Mouse (Mus musculus): ENCODE results near the gene Tpd52l1.
"Not testable (repeated sequence)": the region's sequence is repeated elsewhere in the genome, so short reads cannot be mapped to it uniquely, and the experiment has no call there.

Tpd52l1 gene

DNA sequence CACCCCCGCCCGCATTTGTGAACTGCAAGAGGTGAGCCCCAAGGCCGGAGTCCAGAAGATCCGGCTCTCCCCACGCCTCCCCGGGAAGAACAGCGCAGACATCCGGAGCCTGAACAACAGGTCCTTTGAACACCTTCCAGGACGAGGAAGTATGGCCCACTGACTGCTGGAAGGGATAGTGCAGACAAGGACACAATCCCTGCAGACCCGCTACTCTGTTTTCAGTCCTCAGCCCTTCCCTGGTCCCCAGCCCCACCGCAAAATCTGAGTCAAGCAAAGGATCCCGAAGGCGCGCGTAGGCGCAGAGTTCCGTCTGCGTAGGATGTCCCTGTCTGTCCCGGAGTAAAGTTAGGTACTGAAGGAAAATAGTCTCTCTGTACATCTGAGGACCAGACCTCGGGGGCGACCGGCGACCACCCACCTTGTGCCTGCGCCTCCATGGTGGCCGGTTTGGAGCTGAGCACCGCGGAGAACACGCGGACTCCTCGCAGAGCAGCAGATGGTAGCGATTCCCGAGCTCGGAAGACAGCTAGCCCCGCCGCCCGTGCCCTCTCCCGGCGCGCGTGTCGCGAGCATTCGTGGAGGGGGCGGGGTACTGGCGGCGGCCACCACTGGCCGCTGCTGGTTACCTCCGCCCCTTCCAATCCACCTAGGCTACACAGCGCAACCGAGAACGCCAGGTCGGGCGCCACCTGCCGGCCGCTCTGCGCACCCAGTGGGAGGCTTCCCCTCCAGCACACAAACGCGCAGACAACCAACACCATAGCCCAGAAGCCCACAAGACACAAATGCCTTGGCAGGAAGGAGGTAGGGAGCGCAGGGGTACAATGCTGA, at the start of gene Tpd52l1:
TSS of gene Tpd52l1 (minus strand) at position 668 of the 834 bp plus-strand sequence.
- DNase-seq (ENCODE audit: low spot score), result peak; percentile 41

DNA sequence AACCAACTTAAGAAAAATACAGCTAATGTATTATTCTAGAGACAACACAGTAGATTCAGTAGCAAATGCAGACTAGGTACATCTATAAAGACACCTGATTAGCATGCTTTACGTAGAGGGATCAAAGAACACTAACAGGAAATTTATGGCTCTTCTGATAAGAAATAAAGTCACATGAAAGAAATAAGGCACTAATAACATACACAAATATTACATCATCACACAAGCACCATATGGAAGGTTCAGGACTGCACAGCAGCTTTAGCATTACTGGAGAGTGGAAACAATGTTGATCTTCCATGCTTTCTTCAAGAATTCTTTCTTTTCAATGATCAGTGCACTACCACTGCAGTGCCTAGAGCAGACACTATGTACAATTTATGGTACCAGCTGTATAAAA, 48.5 kb upstream of the Tpd52l1 start:
- no peak for DNase-seq (ENCODE audit: low spot score)

DNA sequence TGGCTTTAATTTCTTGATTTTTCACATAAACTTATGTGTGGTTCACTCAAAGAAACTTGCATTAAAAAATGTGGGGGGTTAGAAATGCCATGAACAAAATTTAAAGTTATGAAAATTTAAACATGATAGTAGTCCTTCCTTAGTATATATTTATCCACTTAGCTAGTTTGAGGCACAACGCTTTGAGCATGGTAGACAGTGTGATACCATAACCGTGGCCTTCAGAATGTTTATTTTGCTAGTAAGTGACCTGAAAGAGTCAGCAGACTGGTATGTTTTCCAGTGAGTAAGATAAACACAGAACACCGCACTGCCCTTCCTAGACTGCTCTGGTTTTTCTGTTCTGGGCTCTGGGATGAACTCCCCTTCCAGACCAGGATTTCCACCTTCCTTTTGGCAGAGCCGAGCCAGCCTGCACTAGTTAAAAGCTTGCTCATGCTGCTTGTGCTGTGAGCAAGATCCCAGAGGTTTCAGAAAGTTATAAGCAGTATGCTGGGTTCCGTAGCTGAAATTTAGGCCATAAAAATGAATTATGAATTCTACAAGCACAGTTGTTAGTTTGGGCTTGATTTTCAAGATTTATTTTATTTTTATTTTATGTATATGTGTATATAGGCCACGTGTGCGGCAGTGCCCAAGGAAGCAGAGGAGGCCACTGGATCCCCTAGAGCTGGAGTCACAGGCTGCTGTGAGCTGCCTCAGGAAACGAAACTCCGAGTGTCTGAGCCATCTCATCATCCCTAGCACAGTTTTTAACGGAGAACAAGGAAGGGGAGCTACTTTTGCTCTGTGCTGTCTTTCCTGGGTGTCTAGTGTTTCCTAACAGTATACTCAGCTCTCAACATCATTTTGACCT, 21.5 kb upstream of the Tpd52l1 start:
- DNase-seq (ENCODE audit: low spot score), result no peak

GRCm38 (mm10) chr10:31465840-31466541, 20.2 kb upstream of the Tpd52l1 start:
- no peak for DNase-seq (ENCODE audit: low spot score)

- no peak for DNase-seq (ENCODE audit: low spot score)
Measured at GRCm38 (mm10) chr10:31465424-31465823, 19.7 kb upstream of the Tpd52l1 start.

- no peak for DNase-seq (ENCODE audit: low spot score)
Measured at GRCm38 (mm10) chr10:31463044-31463443, 17.3 kb upstream of the Tpd52l1 start.

- no peak for DNase-seq (ENCODE audit: low spot score)
Measured at GRCm38 (mm10) chr10:31456806-31457205, 11.0 kb upstream of the Tpd52l1 start.

- no peak for DNase-seq (ENCODE audit: low spot score)
Measured at GRCm38 (mm10) chr10:31447083-31447482, 1.3 kb upstream of the Tpd52l1 start.

DNA sequence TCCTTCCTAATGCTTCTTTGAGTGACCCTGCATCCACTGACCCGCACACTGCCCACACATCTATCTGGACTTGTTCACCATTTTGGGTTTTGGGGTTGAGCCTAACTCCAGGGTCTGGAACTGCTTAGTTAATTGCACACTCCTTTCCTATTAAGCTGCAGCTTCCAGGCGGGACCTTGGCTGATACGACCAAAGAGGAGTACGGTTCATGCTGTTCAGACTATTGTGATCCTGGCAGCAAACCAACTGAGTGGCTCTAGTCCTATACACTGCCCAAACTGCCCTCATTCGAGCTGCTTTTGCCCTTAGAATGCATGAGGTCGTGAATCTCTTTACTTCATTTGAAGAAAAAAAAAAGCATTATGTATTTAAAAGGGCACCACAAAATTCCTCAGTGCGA, 1.6 kb downstream of the Tpd52l1 start:
- no peak for DNase-seq (ENCODE audit: low spot score)

- no peak for DNase-seq (ENCODE audit: low spot score)
Measured at GRCm38 (mm10) chr10:31441491-31441890, 4.3 kb downstream of the Tpd52l1 start.

DNA sequence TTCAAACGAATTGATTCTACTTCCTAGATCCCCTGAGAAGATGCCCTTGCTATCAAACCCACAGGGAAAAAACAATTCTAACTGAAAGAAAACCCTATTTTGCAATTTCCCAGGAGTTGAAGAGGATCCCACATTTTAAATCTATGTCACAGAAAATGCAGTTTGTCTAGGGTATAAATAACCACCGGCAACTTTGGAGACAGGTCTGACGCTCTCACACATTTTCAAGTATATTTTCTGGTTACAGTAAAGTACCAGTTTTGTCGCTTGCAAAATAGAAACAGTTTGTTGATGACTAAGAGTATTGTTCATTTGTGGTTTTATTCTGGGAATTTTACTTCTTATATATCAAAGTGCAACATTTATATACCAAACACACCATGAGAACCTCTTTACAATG, 9.7 kb downstream of the Tpd52l1 start:
- no peak for DNase-seq (ENCODE audit: low spot score)

- DNase-seq (ENCODE audit: low spot score), result no peak
Measured at GRCm38 (mm10) chr10:31417956-31418355, 27.8 kb downstream of the Tpd52l1 start.

DNA sequence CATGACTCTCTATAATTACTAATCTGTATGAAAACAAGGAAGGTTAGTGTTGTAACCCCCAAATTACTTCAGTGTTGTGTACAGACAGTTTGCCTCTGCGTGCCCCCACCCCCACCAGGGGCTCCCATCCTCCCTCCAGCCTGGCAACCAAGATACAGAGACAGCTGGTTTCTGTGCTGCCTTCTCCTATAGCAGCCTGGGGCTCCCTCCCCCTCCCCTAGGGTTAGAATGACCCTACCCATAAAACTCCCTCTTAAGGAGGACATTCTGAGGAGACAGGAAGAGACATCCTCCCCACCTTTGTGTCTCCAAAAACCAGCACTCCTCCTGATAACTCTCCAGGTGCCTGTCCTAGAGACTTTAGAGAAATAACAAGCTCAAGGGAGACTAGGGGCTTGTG, 52.8 kb downstream of the Tpd52l1 start:
- DNase-seq (ENCODE audit: low spot score), result no peak

DNA sequence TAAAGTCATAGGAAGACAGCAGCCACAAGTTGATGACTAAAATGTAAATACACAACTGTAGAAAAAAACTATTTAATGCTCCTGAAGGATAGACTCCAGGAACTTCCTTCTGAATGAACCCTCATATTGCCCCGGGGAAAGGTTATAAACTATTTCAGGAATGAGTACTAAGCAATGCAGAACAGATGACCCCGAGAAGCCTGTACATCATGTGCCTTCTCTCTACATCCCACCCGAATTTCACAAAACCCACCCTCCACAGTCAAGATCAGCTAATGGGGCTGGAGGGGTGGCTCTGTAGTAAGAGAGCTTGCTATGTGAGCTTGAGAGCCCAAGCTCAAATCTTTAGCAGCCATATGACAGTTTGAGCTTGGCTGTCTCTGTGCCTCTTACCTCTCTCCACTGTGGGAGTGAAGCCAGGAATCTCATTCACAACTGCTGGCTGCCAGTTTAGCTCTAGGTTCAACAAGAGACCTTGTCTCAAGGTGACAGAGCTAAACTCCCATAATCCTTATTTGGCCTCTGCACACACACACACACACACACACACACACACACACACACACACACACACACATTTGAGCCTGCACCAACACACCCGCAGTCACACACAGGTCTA, 54.9 kb downstream of the Tpd52l1 start:
- no peak for DNase-seq (ENCODE audit: low spot score)

- not testable (repeated sequence) for DNase-seq (ENCODE audit: low spot score)
Measured at GRCm38 (mm10) chr10:31388566-31388965, 57.2 kb downstream of the Tpd52l1 start.

GRCm38 (mm10) chr10:31370200-31370599, 75.6 kb downstream of the Tpd52l1 start:
- not testable (repeated sequence) for DNase-seq (ENCODE audit: low spot score)

GRCm38 (mm10) chr10:31359749-31360148, 86.0 kb downstream of the Tpd52l1 start:
- no peak for DNase-seq (ENCODE audit: low spot score)

DNA sequence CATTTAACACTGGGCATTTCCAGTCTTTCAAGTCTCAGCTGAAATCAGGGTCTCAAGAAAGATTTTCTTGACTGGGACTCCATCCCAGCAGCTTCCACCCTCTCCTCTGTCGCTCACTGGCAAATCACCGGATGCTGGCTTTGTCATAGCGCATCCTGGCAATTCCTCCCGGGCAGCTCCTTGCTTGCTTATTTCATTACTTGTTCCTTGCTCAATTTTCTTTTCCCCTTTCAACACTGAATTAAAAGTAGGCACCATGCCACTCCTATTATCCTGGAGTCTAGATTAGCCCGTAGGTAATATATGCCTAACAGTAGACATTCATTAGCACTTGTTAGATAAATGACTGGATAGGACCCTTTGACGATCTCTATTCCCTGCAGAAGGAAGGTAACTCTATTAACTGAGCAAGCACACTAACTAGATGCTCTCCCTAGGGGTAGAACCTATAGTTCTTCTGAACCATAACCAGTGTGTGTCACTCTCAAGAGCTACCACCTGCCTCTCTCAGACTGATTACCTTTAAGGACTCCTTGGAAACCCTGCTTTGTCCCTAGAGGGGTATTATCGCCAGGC, 90.8 kb downstream of the Tpd52l1 start:
- DNase-seq (ENCODE audit: low spot score), result no peak

- DNase-seq (ENCODE audit: low spot score), result no peak
Measured at GRCm38 (mm10) chr10:31354141-31354540, 91.6 kb downstream of the Tpd52l1 start.

- DNase-seq (ENCODE audit: low spot score), result no peak
Measured at GRCm38 (mm10) chr10:31352845-31353427, 92.8 kb downstream of the Tpd52l1 start.

DNA sequence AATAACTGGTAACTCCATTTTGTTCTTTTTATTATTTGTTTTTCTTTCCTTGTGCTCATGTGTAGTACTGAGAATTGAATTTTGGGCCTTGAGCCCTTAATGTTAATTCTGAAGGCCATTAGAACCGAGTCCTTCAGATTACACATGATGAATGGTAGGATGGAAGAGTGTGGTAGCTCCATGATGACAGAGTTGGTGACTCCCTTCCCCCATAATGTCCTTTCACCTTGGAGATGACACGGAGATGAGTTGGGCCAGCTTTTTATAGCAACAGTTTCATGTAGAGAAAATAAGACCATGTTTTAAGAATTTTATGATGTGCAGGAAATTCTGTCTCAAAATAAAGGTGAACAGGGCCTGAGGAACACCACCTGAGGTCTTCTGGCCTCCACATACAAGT, 94.7 kb downstream of the Tpd52l1 start:
- no peak for DNase-seq (ENCODE audit: low spot score)
